Mouse (Mus musculus) megakaryocyte-erythroid progenitor cell, adult 5-6 weeks (primary cell): ENCODE measurements around the gene Akirin2. TPM values are rescaled to one million over a fixed set of nuclear protein-coding genes. Genes with fewer than 3 reads are reported as not detected.

Experiments used
- ATAC-seq: replicated peaks from 2 replicates; pipeline ENCODE4 v1.8.0; 2016; ENCODE audit warnings: mild to moderate bottlenecking, inconsistent platforms; ENCODE audit not compliant: severe bottlenecking, poor library complexity, low FRiP score, low TSS enrichment
- total RNA-seq, 2 experiments: library from RNA; stranded (forward) in 1 of 2; stranded (reverse) in 1 of 2; fragments of 200-1000, 215-1000 nt in 1 of 2; fragments of >200 nt in 1 of 2; fragmentation: Nextera tagmentation in 1 of 2; gene quantifications; 2 replicates each; pipeline ENCODE4 v1.2.3; 2014 to 2017

The Akirin2 gene
- total RNA-seq, 2 experiments from 2014 or later = 34.5 to 37.6 TPM

DNA sequence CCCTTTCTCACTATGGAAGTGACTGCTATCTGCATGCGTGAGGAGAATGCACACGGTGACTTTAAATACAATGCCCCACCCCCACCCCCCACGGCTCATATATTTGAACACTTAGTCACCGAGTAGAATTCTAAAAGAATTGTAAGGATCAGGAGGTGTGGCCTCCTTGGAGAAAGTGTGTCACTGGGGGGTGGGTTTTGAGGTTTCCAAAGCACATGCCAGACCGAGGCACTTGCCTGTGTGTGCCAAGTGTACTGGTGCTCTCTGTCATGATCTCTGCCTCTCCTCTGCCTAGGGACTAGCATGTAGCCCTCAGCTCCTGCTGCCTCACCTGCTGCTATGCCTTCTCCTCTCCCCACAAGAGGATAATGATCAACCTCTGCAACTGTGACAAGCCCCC, 31.7 kb downstream of the Akirin2 start:
- no peak for ATAC-seq

DNA sequence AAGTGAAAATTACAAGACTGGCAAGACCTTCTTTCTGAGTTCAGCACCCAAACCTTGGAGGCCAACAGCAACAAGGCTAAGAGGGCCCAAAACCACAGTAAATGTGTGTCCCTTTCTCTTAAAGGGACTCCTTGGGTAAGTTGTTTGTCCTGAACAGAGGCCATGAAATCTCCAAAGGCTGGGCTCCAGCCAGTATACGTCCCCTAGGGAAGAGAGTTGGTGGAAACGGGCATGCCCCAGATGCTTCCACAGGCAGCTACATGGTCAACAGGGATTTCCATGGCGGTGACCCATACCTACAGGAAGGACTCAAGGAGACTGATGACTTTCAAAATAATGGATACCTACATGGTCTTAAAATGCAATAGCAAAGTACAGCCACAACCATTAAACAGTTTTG, 32.7 kb downstream of the Akirin2 start:
- no peak for ATAC-seq

DNA sequence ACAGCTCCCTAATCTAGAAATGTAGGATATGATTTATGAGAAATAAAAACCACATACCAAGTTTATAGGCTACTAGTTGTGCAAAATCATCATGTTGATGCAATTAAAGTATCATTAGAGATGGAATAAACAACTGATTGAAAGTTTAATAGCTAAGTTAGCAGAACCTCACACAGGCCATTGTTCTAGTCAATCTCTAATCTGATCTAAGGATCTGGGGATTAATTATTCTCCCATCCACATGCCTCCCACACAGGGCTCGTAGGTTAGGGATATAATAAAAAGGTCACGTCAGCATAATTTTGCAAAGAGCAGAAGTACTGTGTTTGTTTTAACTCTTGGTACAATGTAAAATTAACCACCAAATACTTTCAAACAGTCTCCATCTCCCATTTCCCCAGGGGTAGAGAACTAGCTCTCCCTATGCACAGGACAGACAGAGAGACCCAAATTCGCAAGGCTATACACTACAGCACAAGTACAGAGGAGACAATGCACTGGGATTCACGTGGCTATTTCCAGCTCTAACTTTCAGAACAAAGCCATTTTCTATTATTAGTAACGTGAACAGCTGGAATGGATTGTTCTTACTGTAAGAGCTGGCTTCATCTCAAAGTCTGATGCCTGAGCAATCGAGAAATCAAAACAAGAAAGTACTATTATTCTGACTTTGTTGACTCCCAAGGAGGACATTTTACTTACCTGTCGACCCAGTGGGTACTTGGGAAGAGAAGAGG, 34.3 kb downstream of the Akirin2 start:
- ATAC-seq = no peak

DNA sequence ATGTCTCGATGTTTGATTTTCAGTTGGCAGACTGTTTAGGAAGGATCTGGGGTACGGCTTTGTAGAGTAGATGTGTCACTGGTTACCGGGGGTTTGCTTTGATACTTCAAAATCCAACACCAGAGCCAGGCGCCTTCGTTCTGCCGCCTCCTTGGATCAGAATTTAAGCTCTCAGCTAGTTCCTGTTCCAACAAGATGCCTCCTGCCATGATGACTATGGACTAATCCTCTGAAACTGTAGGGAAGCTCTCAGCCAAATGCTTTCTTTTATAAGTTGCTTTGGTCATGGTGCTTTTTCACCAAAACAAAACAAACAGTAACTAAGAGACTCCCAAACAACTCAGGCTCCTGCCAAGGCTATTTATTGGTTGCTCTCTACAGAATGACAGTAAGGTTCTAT, 52.4 kb downstream of the Akirin2 start:
- no peak for ATAC-seq

DNA sequence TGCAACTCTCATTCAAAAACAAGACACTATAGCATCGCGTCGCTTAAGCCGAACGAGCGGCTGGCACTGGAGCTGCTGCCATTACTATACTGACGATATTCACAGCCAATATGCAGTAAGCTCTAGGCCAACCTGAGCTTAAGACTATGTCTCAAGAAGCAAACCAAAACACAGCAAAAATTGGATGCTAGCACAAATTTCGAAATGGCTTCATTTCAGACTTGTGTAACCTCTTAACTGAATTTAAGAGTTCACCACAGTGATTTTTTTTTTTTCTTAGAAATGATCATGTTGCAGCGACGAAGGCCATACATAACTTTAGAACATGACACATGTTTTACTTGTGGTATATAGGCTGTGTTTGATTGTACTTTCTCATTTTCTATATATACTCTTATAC, 55.9 kb downstream of the Akirin2 start:
- no peak for ATAC-seq

DNA sequence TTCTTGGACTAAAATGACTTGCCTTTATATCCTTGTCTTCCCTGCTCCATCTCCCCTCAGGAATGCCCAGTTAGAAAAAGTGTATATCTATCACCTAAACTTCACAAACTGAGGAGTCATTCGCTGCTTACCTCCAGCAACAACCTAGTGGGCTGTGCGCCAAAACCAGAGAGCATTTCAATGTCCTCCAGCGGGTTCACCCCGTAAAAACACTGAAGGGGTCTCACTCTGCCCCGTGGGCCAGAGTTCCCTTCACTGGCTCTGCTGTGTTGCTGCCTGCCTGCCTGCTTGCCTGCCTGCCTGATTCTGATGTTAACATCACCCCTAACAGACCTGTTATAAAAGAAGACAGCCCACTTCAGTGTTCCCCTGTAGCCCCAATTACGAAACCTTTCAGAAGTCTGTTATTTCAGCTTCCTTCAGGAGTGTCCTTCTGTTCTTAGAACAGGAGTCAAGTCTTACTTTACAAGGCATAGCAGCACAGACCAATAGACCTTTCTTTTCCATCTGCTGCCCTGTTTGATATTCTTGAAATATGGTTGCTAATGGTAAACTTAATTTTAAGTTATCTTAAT, 62.9 kb downstream of the Akirin2 start:
- ATAC-seq = peak; percentile 15; the same call in 1 of the 2 replicates

DNA sequence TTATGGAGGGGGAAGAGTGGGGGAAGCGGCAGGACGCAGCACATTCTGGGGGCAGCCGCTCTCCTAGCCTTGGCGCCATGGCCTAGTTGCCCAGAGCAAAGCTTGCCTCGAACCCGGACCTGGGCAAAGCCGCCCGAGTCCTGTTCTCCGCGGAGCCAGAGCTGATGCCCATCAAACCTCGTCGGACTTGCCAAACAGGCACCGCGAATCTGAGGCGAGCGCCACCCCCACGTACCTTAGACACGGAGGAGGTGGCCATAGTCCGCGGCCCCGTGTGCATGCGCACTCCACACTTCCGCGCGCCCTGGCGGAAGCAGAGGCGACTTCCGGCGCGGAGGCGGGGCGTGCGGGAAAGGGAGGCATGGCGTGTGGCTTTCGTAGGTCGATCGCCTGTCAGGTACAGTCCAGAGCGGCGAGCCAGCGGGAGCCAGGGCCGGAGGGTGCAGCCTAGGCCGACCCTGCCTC, 63.9 kb downstream of the Akirin2 start, which contains the start of the genes Orc3 and Rars2:
TSS of gene Orc3 (minus strand) at position 315 of the 465 bp plus-strand sequence.
TSS of gene Rars2 (plus strand) at position 328 of the 465 bp plus-strand sequence.
- ATAC-seq = peak; percentile 99

DNA sequence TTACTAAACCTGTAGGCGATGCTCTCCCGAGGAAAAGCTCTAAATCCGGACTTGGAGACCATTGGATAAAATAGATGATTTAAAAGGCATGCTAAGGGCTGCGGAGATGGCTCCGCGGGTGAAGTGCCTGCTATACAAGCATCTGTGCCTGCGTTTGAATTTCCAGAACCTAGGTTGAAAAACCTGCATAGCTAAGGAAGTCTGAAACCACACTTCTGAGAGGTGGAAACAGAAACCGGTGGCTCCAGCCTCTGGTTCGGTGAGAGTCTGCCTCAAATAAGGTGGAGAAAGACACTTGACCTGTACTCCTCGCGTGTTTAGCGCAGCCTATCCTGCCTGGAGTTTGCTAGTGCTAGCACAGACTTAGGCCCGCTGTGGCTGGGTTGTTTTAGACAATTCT, 64.6 kb downstream of the Akirin2 start:
- ATAC-seq = peak; percentile 31; the same call in 1 of the 2 replicates

DNA sequence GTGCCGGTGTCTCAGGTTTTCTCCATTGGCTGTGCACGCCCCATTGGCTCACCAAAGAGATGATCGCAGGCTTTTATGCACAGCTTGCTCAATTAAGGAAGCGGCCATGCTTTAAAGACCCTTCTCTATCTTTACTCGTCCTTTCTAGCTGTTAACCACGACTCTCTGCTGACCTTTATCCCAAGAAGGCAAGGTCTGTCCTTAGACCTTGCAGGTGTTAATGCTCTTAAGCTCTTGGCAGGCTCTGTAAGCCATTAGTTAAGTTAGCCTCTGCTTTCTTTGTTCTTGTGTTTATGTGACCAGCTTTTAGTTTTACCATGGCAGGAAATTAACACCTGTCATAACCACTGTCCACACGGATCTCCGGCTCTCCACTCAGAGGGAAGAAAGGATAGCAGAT, 65.4 kb downstream of the Akirin2 start:
- ATAC-seq = no peak

Other genes with a start within 250 kb of the Akirin2 start
- 110 and 116 TPM in 2 replicates for gene Orc3, start 64.0 kb downstream of the Akirin2 start, total RNA-seq (2014; fragmentation: Nextera tagmentation)
- 106 and 107 TPM in 2 replicates for gene Orc3, start 64.0 kb downstream of the Akirin2 start, total RNA-seq (2017)
- gene Rars2, start 64.0 kb downstream of the Akirin2 start, total RNA-seq (2014; fragmentation: Nextera tagmentation) = 32.4 and 39.2 TPM in 2 replicates
- 53.6 and 66.6 TPM in 2 replicates for gene Rars2, start 64.0 kb downstream of the Akirin2 start, total RNA-seq (2017)
- gene Slc35a1, start 136.5 kb downstream of the Akirin2 start, total RNA-seq (2014; fragmentation: Nextera tagmentation) = 24.4 and 26.3 TPM in 2 replicates
- gene Slc35a1, start 136.5 kb downstream of the Akirin2 start, total RNA-seq (2017) = 24.8 and 29.1 TPM in 2 replicates
- gene Cfap206, start 179.3 kb downstream of the Akirin2 start, total RNA-seq (2014; fragmentation: Nextera tagmentation) = not detected in 2 replicates
- not detected in 2 replicates for gene Cfap206, start 179.3 kb downstream of the Akirin2 start, total RNA-seq (2017)
- gene Gm136, start 205.3 kb downstream of the Akirin2 start, total RNA-seq (2014; fragmentation: Nextera tagmentation) = not detected in 2 replicates
- gene Gm136, start 205.3 kb downstream of the Akirin2 start, total RNA-seq (2017) = not detected in 2 replicates
- 48.8 and 60.4 TPM in 2 replicates for gene Smim8, start 227.5 kb downstream of the Akirin2 start, total RNA-seq (2014; fragmentation: Nextera tagmentation)
- 38.2 and 62.6 TPM in 2 replicates for gene Smim8, start 227.5 kb downstream of the Akirin2 start, total RNA-seq (2017)